Mouse (Mus musculus): ENCODE measurements around the gene Gss.

- TF ChIP-seq EP300 (IDR thresholded peaks at IDR 0.05; ENCODE audit: low read depth) (peak; percentile 28; the same call in 1 of the 2 replicates), CTCF (IDR thresholded peaks at IDR 0.05; ENCODE audit: low read depth) (no peak)
Observed at GRCm38 (mm10) chr2:155592854-155593283, 259 bp upstream of the Gss start.
